Mouse (Mus musculus) brain, embryonic 14.5 days (tissue): Measurements from ENCODE around the gene Pnrc2.

Source experiments
- CTCF ChIP-seq: fragments of 200-500 bp; IDR thresholded peaks from 2 replicates; pipeline ENCODE4 v1.5.1; 2012; ENCODE audit warnings: inconsistent platforms, mild to moderate bottlenecking, moderate library complexity, borderline replicate concordance; ENCODE audit not compliant: insufficient read depth, insufficient read length; ENCODE audit errors: extremely low read depth
- POLR2A ChIP-seq: fragments of 200-500 bp; IDR thresholded peaks from 2 replicates; pipeline ENCODE4 v1.6.1; 2012; ENCODE audit warnings: mild to moderate bottlenecking, inconsistent platforms, borderline replicate concordance; ENCODE audit not compliant: poor library complexity, insufficient read depth, insufficient read length, severe bottlenecking; ENCODE audit errors: extremely low read depth

GRCm38 (mm10) chr4:135921257-135922120 is 47.8 kb upstream of the Pnrc2 start:
- no peak for TF ChIP-seq CTCF
- no peak for TF ChIP-seq POLR2A
